Mouse (Mus musculus) limb, embryonic 14.5 days (tissue): ENCODE measurements around the gene Gm49711. TPM values are rescaled to one million over a fixed set of nuclear protein-coding genes. Genes with fewer than 3 reads are reported as not detected.

Experiments
- ATAC-seq: fragments of 200-750 bp; cut with Nextera tagmentation; 2 replicates; pipeline ENCODE4 v1.8.0; 2017; ENCODE audit warnings: low read depth, moderate number of reproducible peaks, moderate TSS enrichment; ENCODE audit not compliant: low FRiP score
- DNase-seq: peaks from one replicate; pipeline ENCODE4 v3.0.0-alpha.2; 2015; ENCODE audit warnings: low spot score
- H3K27ac ChIP-seq: fragments of 300-500 bp; sonication (generic); replicated peaks from 2 replicates; pipeline ENCODE4 v1.5.1; 2014; ENCODE audit warnings: low read depth, mild to moderate bottlenecking, low read length, moderate library complexity, mixed read lengths
- H3K27me3 ChIP-seq: fragments of 300-500 bp; sonication (generic); 2 replicates; pipeline ENCODE4 v1.6.1; 2014; ENCODE audit warnings: low read length, mixed read lengths; ENCODE audit not compliant: control insufficient read depth, insufficient read depth
- H3K36me3 ChIP-seq: fragments of 300-500 bp; sonication (generic); 2 replicates; pipeline ENCODE4 v1.6.1; 2014; ENCODE audit warnings: mild to moderate bottlenecking, low read length, moderate library complexity, mixed read lengths; ENCODE audit not compliant: control insufficient read depth, insufficient read depth
- H3K4me1 ChIP-seq: fragments of 300-500 bp; sonication (generic); 2 replicates; pipeline ENCODE4 v1.6.1; 2014; ENCODE audit warnings: antibody characterized with exemption, low read length, mixed read lengths; ENCODE audit not compliant: control insufficient read depth, insufficient read depth
- H3K4me2 ChIP-seq: fragments of 300-500 bp; sonication (generic); replicated peaks from 2 replicates; pipeline ENCODE4 v1.6.1; 2014; ENCODE audit warnings: low read depth, mild to moderate bottlenecking, low read length, moderate library complexity; ENCODE audit not compliant: severe bottlenecking
- H3K4me3 ChIP-seq: fragments of 300-500 bp; sonication (generic); replicated peaks from 2 replicates; pipeline ENCODE4 v1.5.1; 2014; ENCODE audit warnings: low read length
- H3K9ac ChIP-seq: fragments of 300-500 bp; sonication (generic); 2 replicates; pipeline ENCODE4 v1.6.1; 2014; ENCODE audit warnings: mild to moderate bottlenecking, low read depth, low read length, moderate library complexity; ENCODE audit not compliant: severe bottlenecking
- H3K9me3 ChIP-seq: fragments of 300-500 bp; sonication (generic); 2 replicates; pipeline ENCODE4 v1.6.1; 2016; ENCODE audit warnings: low read length; ENCODE audit not compliant: control insufficient read depth
- POLR2A ChIP-seq: fragments of 200-500 bp; IDR thresholded peaks from 2 replicates; pipeline ENCODE4 v1.8.0; 2012; ENCODE audit warnings: inconsistent platforms, mild to moderate bottlenecking, moderate library complexity, borderline replicate concordance; ENCODE audit not compliant: insufficient read depth, insufficient read length; ENCODE audit errors: extremely low read depth
- WGBS: fragments of 180-500 bp; shearing (Covaris S2); extraction: QIAGEN DNeasy Blood & Tissue Kit; methylation state at CpG from one replicate; pipeline ENCODE4 v1.1.7; 2014; 5-methylcytosine and 5-hydroxymethylcytosine counted together
- polyA plus RNA-seq, 2 experiments: library from polyadenylated mRNA; depleted of rRNA in 1 of 2; stranded (reverse) in 1 of 2; unstranded in 1 of 2; fragments of >200 nt; fragmentation: Nextera tagmentation in 1 of 2; extraction: Ambion mirVana in 1 of 2; gene quantifications; 2 replicates each; pipeline versions ENCODE4 v1.2.1 to v1.2.3; 2012 to 2014

The Gm49711 gene
- polyA plus RNA-seq, 2 experiments, result 0.24 TPM; not detected in 1

DNA sequence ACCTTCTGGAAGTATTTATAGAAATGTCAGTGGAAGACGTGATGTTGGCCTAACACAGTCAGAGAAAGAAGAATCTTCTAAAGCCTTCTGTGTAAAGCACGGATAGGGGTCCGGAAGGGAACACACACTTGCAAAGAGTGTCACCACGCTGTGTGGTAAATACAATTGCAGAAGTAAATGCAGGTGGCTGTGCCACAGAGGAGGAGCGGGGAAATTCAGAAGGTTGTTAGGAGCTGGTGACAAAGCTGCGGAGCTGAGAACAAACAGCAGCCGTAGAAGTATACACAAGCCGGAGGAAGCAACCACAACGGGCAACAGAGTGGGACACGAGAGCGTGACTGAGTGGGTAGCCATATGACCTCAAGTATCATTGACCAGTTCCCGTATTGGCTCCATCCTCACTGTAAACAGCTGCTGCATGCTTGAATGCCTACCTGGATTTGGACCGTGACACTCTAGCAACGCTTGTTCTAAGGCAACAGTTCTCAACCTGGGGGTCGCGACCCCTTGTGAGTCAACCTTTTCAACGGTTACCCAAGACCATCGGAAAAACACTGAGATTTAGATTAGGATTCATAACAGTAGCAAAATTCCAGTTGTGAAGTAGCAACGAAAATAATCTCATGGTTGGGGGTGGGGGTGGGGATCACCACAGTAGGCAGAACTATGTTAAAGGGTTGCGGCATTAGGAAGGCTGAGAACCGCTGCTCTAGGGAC is 20.1 kb upstream of the Gm49711 start:
- no peaks in the 10 kb centered on the region for H3K36me3 ChIP-seq
- no peak for TF ChIP-seq POLR2A
- H3K4me1 ChIP-seq, result no peaks in the 10 kb centered on the region
- H3K27ac ChIP-seq, result no peak overlapping the region
- WGBS, result 84% methylated on average over 21 of the region's 21 CpGs
- no peak overlapping the region for H3K4me3 ChIP-seq
- DNase-seq, result no peak
- no peak overlapping the region for H3K9ac ChIP-seq
- ATAC-seq, result no peak
- no peak overlapping the region for H3K4me2 ChIP-seq
- no peaks in the 10 kb centered on the region for H3K27me3 ChIP-seq
- H3K9me3 ChIP-seq, result no peaks in the 10 kb centered on the region

DNA sequence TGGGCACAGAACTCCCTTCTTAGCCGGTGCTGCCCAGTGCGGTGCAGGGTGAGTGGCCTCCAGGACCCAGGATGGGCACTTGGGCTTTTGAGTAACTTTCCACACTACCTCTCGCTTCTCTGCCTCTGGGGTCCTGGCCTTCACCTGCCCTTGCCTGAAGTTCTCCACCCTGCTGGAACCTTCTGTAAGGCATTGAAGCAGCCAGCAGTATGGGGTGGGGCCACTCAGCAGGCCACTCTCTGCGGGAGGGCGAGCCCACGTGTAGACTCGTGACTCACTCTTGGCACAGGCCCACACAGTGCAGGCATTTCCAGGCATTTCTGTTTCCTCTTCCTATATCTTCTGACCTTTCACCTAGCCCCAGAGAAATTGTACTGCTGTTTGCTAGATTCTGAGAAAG is 18.7 kb upstream of the Gm49711 start:
- H3K9me3 ChIP-seq, result no peaks in the 10 kb centered on the region
- 82% methylated on average over 7 of the region's 7 CpGs for WGBS
- DNase-seq (no peak), ATAC-seq (no peak)
- TF ChIP-seq POLR2A, result no peak
- H3K4me3 ChIP-seq, result no peak overlapping the region
- no peak overlapping the region; the same call in 1 of the 2 replicates for H3K4me2 ChIP-seq
- H3K27ac ChIP-seq, result no peak overlapping the region
- no peak overlapping the region for H3K9ac ChIP-seq
- H3K27me3 ChIP-seq, result no peaks in the 10 kb centered on the region
- no peaks in the 10 kb centered on the region for H3K4me1 ChIP-seq
- H3K36me3 ChIP-seq, result no peaks in the 10 kb centered on the region

DNA sequence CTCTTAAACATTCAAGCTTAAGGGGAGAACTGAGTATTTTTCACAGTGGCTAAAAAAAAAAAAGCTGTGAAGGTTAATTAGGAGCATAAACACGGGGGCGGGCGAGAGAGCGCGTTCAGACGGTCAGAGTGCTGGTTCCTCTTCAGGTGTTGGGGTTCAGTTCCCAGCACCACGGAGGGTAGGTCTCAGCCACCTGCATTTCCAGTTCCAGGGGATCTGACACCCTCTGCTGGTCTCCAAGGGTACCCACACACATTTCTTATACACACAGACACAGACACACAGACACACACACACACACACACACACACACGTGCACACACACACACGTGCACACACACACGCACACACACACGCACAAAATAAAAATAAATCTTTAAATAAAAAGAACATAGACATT is 18.1 kb upstream of the Gm49711 start:
- no peak for TF ChIP-seq POLR2A
- no peaks in the 10 kb centered on the region for H3K9me3 ChIP-seq
- H3K9ac ChIP-seq, result no peak overlapping the region
- no peak overlapping the region for H3K27ac ChIP-seq
- H3K4me3 ChIP-seq, result no peak overlapping the region
- no peaks in the 10 kb centered on the region for H3K27me3 ChIP-seq
- no peak overlapping the region for H3K4me2 ChIP-seq
- no peaks in the 10 kb centered on the region for H3K4me1 ChIP-seq
- DNase-seq (no peak), ATAC-seq (no peak)
- 97% methylated on average over 11 of the region's 11 CpGs for WGBS
- no peaks in the 10 kb centered on the region for H3K36me3 ChIP-seq

DNA sequence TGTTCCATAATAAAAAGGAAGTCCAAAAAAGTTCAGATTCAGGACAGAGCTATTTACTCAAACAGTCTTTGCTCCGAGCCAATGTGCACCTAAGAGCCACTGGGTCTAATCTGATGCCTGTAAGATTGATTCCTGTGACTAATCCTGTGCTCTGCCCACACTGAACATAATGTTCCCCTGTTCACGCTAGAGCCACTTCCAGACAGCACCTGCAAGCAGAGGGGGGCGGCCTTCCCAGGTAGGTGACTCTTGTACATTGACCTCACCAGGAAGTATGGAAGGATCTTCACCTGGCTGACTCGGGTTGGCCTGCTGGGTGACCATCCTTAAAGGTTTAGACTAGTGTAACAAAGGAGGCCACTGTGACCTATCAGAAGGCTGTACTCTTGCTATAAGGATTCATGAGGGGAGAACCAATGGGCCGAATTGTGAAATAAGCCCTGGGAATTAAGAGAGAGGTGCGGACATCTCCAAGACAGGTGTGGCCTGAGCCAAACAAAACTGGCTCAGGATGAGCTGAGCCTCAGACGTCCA is 6.3 kb upstream of the Gm49711 start:
- Histone ChIP-seq H3K9me3 (peaks cover 10% of the 10 kb centered on the region), H3K4me1 (no peaks in the 10 kb centered on the region), H3K4me3 (no peak overlapping the region), H3K9ac (no peak overlapping the region), H3K27ac (no peak overlapping the region), H3K27me3 (no peaks in the 10 kb centered on the region), H3K4me2 (no peak overlapping the region), H3K36me3 (no peaks in the 10 kb centered on the region)
- ATAC-seq, result no peak
- WGBS, result 78% methylated on average over 7 of the region's 7 CpGs
- no peak for TF ChIP-seq POLR2A
- DNase-seq, result no peak

DNA sequence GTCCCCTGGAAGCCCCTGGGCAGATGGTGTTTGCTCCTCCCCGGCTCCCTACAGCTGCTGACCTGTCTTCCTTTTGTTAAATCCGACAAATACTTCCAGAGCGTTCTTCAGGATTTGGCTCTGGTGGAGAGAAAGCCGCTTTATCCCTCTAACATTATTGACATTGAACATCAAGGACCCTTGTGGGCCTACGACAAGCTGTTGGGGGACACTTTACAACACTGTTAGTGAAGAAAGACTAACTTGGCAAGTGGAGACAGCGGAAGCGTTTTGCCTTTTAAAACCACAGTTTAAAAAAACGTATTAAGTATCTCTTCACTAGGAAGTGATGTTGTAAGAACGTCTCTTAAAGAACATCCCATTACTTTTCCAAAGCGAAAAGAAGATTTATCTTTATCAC is 5.5 kb upstream of the Gm49711 start:
- 84% methylated on average over 10 of the region's 10 CpGs for WGBS
- H3K9ac ChIP-seq, result no peak overlapping the region
- ATAC-seq (no peak), DNase-seq (no peak)
- H3K4me3 ChIP-seq, result no peak overlapping the region
- TF ChIP-seq POLR2A, result no peak
- peaks cover 10% of the 10 kb centered on the region for H3K9me3 ChIP-seq
- no peaks in the 10 kb centered on the region for H3K4me1 ChIP-seq
- H3K27ac ChIP-seq, result no peak overlapping the region
- H3K36me3 ChIP-seq, result no peaks in the 10 kb centered on the region
- no peak overlapping the region for H3K4me2 ChIP-seq
- no peaks in the 10 kb centered on the region for H3K27me3 ChIP-seq
